ENCODE assay signal across 13 mouse cellular contexts in genomic region chr11:75409679-75410575, GRCm38 (mm10). TPM values are rescaled to one million over a fixed set of nuclear protein-coding genes. Genes with fewer than 3 reads are reported as not detected.
DNase-seq lines count a peak whose midpoint lies in the region; ATAC-seq and TF ChIP-seq lines count a peak whose summit lies in the region.
"Had no signal": no experiment of that assay in that cellular context is flagged by ENCODE, and none has a peak within 500 bp of the region (broad histone marks: within the 10 kb centered on the region; RNA-seq: fewer than 3 reads in every experiment).

No protein-coding gene starts in this region.

- TF ChIP-seq CTCF in thymus, adult 2 months (IDR thresholded peaks at IDR 0.05; ENCODE audit: borderline replicate concordance, control insufficient read depth, extremely low read depth, insufficient read depth, low read length, poor library complexity): no peak

- 0 out of 2 replicates have a peak, but pooled peaks have one; percentile 39 for ATAC-seq in kidney, embryonic 16.5 days (ENCODE audit: low FRiP score, low TSS enrichment)

- H3K36me3 ChIP-seq in kidney, embryonic 16.5 days (ENCODE audit: insufficient read depth, low read length): peaks cover 5% of the 10 kb centered on the region; the same call in 1 of the 2 replicates
- no peaks in the 10 kb centered on the region for H3K36me3 ChIP-seq in thymus, adult 2 months (ENCODE audit: control insufficient read depth, insufficient read depth, low read length)

- peak overlapping the region; percentile 66 for H3K27ac ChIP-seq in kidney, embryonic 16.5 days (ENCODE audit: low read length)
- peak overlapping the region; percentile 86 for H3K27ac ChIP-seq in thymus, adult 2 months (ENCODE audit: control insufficient read depth, insufficient read depth, low read length)
- H3K27ac ChIP-seq: layer of hippocampus, adult 2 months had no signal

- 56% methylated on average over 17 of the region's 17 CpGs for WGBS in kidney, embryonic 16.5 days
- 24% methylated on average over 17 of the region's 17 CpGs for WGBS in thymus, adult 2 months

- H3K4me3 ChIP-seq in kidney, embryonic 16.5 days (ENCODE audit: low read length): no peak overlapping the region
- no peak overlapping the region; the same call in 1 of the 2 replicates for H3K4me3 ChIP-seq in thymus, adult 2 months (ENCODE audit: control insufficient read depth, insufficient read depth, low read length)
- H3K4me3 ChIP-seq: layer of hippocampus, adult 2 months had no signal

- no peak overlapping the region for H3K9ac ChIP-seq in kidney, embryonic 16.5 days (replicated peaks; ENCODE audit: low read length)

- H3K27me3 ChIP-seq in kidney, embryonic 16.5 days (ENCODE audit: insufficient read depth, low read length): no peaks in the 10 kb centered on the region
- H3K27me3 ChIP-seq in thymus, adult 2 months (ENCODE audit: control insufficient read depth, insufficient read depth, low read length): no peaks in the 10 kb centered on the region

- no peak for TF ChIP-seq POLR2A in thymus, adult 2 months (IDR thresholded peaks at IDR 0.05; ENCODE audit: control insufficient read depth, extremely low read depth, insufficient read depth, low read length, poor library complexity)

- H3K4me1 ChIP-seq in kidney, embryonic 16.5 days (ENCODE audit: insufficient read depth, low read length): peaks cover 7% of the 10 kb centered on the region; the same call in 1 of the 2 replicates
- peaks cover 30% of the 10 kb centered on the region for H3K4me1 ChIP-seq in thymus, adult 2 months (replicated peaks; ENCODE audit: control insufficient read depth, insufficient read depth, low read length)

- H3K9me3 ChIP-seq in kidney, embryonic 16.5 days (ENCODE audit: low read length): no peaks in the 10 kb centered on the region

- no peak overlapping the region for H3K4me2 ChIP-seq in kidney, embryonic 16.5 days (replicated peaks; ENCODE audit: low read depth, low read length)

- peak; percentile 38 for DNase-seq in kidney, adult 18-20 months
- no peak for DNase-seq in kidney, adult 11 months
- peak; percentile 48 for DNase-seq in Muller cell, postnatal 12 days (ENCODE audit: inconsistent ontology term)
- DNase-seq in thymus, adult 2 months: peak; percentile 63
- DNase-seq in right cerebral cortex, postnatal 4 days: no peak
- no peak for DNase-seq in testis, postnatal 14 days (ENCODE audit: low spot score)
- DNase-seq in layer of hippocampus, postnatal 10 days (ENCODE audit: low spot score in 2 of 2): no peak
- DNase-seq: embryo, embryonic 11 days; gastrocnemius, postnatal 14 days; right cerebral cortex, postnatal 14 days had no signal

RNA-seq across cellular contexts. Expression of gene Serpinf1, which starts 12.6 kb away (rescaled TPM):
- polyA plus RNA-seq in kidney, embryonic 16.5 days (2015; fragmentation: Nextera tagmentation; extraction: Ambion mirVana): 121 and 127 TPM in 2 replicates
- polyA plus RNA-seq in thymus, adult 2 months (2012; rRNA removed): 43.4 and 46.7 TPM in 2 replicates
- total RNA-seq in layer of hippocampus, postnatal 10 days (2021): 10 to 100 TPM; 30.8 to 38.9 TPM

RNA-seq across cellular contexts. Expression of gene Serpinf2, which starts 29.5 kb away (rescaled TPM):
- polyA plus RNA-seq in kidney, embryonic 16.5 days (2015; fragmentation: Nextera tagmentation; extraction: Ambion mirVana): 57.8 and 60.2 TPM in 2 replicates
- 1.4 and 3.1 TPM in 2 replicates for polyA plus RNA-seq in thymus, adult 2 months (2012; rRNA removed)
- under 1 TPM; 0.49 to 0.64 TPM for total RNA-seq in layer of hippocampus, postnatal 10 days (2021)
- total RNA-seq: gastrocnemius, postnatal 14 days; heart, postnatal 25 days had no signal

RNA-seq across cellular contexts. Expression of gene Wdr81, which starts 44.6 kb away (rescaled TPM):
- polyA plus RNA-seq in kidney, embryonic 16.5 days (2015; fragmentation: Nextera tagmentation; extraction: Ambion mirVana): 7.2 and 7.3 TPM in 2 replicates
- polyA plus RNA-seq in thymus, adult 2 months (2012; rRNA removed): 52.1 and 53.7 TPM in 2 replicates
- 10 to 100 TPM; 18.7 to 18.9 TPM for total RNA-seq in layer of hippocampus, postnatal 10 days (2021)

RNA-seq across cellular contexts. Expression of gene Tlcd2, which starts 51.6 kb away (rescaled TPM):
- 26.8 and 27.1 TPM in 2 replicates for polyA plus RNA-seq in kidney, embryonic 16.5 days (2015; fragmentation: Nextera tagmentation; extraction: Ambion mirVana)
- 13.0 and 14.4 TPM in 2 replicates for polyA plus RNA-seq in thymus, adult 2 months (2012; rRNA removed)
- total RNA-seq in layer of hippocampus, postnatal 10 days (2021): under 1 TPM; 0.31 to 0.73 TPM

Comparison
In these comparisons a context has a peak if more than half of its experiments do, and no peak if none do; other contexts are left out.
1. DNase-seq: peak in kidney, adult 18-20 months (single experiment), Muller cell, postnatal 12 days (single experiment) and thymus, adult 2 months (single experiment); none in kidney, adult 11 months (single experiment), right cerebral cortex, postnatal 4 days (single experiment), testis, postnatal 14 days (single experiment) and layer of hippocampus, postnatal 10 days (0 of 2).
2. RNA of gene Serpinf2, which starts 29.5 kb away (polyA plus RNA-seq): 57.8 to 60.2 TPM in kidney, embryonic 16.5 days; 1.4 to 3.1 TPM in thymus, adult 2 months; every median in the first group is over 10 times any median in the second.